ENCODE assay signal across 22 mouse cellular contexts in genomic region chr11:80078831-80079230, GRCm38 (mm10). TPM values are rescaled to one million over a fixed set of nuclear protein-coding genes. Genes with fewer than 3 reads are reported as not detected.
DNase-seq lines count a peak whose midpoint lies in the region; ATAC-seq and TF ChIP-seq lines count a peak whose summit lies in the region.
"Had no signal": no experiment of that assay in that cellular context is flagged by ENCODE, and none has a peak within 500 bp of the region (broad histone marks: within the 10 kb centered on the region; RNA-seq: fewer than 3 reads in every experiment).

No protein-coding gene starts in this region.

- ATAC-seq in liver, embryonic 11.5 days (replicated peaks; ENCODE audit: low FRiP score) = no peak
- no peak for ATAC-seq in liver, embryonic 14.5 days (ENCODE audit: insufficient read depth)

- in situ Hi-C loops in CH12.LX (cut with MboI; ENCODE audit: low pct_ligation_motif_present, low pct_unique_long_range_greater_than_20kb, low sequenced_read_pairs) = no loop called here

- peak overlapping the region; percentile 34; the same call in 1 of the 2 replicates for H3K27ac ChIP-seq in liver, embryonic 11.5 days (ENCODE audit: low read depth, low read length)
- peak overlapping the region; percentile 27 for H3K27ac ChIP-seq in CH12.LX (ENCODE audit: insufficient read depth, low read depth)
- H3K27ac ChIP-seq in liver, embryonic 14.5 days = peak overlapping the region; percentile 68
- H3K27ac ChIP-seq in hindbrain, embryonic 10.5 days = no peak overlapping the region
- H3K27ac ChIP-seq: forebrain, embryonic 12.5 days; lung, embryonic 15.5 days; midbrain, embryonic 10.5 days; neural tube, embryonic 15.5 days had no signal

- peak overlapping the region; percentile 74 for H3K4me3 ChIP-seq in liver, embryonic 11.5 days (ENCODE audit: low read depth, low read length)
- H3K4me3 ChIP-seq in CH12.LX (replicated peaks in 1 of 3; ENCODE audit: low read depth in 2 of 3, low read length in 2 of 3, poor library complexity in 1 of 3) = peak overlapping the region; percentile 4 to 46 (median 23)
- H3K4me3 ChIP-seq in liver, embryonic 14.5 days (ENCODE audit: insufficient read depth in 1 of 2, low read depth in 2 of 2, low read length in 2 of 2) = peak overlapping the region; percentile 89 to 99; a peak in 3 of 4 replicates
- H3K4me3 ChIP-seq in hindbrain, embryonic 10.5 days = no peak overlapping the region
- H3K4me3 ChIP-seq: forebrain, embryonic 12.5 days had no signal

- dilution Hi-C loops in CH12.LX (cut with MboI; ENCODE audit: extremely low pct_ligation_motif_present, extremely low pct_unique_long_range_greater_than_20kb, low sequenced_read_pairs) = no loop called here

- TF ChIP-seq RAD21 in CH12.LX (IDR thresholded peaks at IDR 0.05; ENCODE audit: low read depth, low read length) = no peak

- no peak for DNase-seq in liver, embryonic 11.5 days (ENCODE audit: low spot score)
- DNase-seq in liver (no peak), CH12.LX (ENCODE audit: extremely low read depth) (no peak)
- peak; percentile 29 for DNase-seq in Muller cell, postnatal 12 days (ENCODE audit: inconsistent ontology term)
- DNase-seq in liver, embryonic 14.5 days (ENCODE audit: low read depth in 3 of 3, low spot score in 3 of 3) = no peak
- DNase-seq in hindbrain, embryonic 10.5 days (ENCODE audit: low spot score) = no peak
- DNase-seq in embryo, embryonic 10 days (ENCODE audit: low spot score) = no peak
- no peak for DNase-seq in kidney, adult 18-20 months
- DNase-seq: adrenal gland, postnatal 10 days; cerebellum, postnatal 14 days; heart, adult 18-20 months; heart, postnatal 14 days; kidney, adult 8-10 months; kidney, postnatal 4 days; layer of hippocampus, postnatal 36 days; left cerebral cortex, postnatal 4 days; right cerebral cortex, adult 18-20 months; thymus, postnatal 36 days had no signal

- no peak; a peak in 1 of 4 replicates for TF ChIP-seq CTCF in CH12.LX (conservative IDR thresholded peaks at IDR 0.05 in 1 of 2, IDR thresholded peaks at IDR 0.05 in 1 of 2; ENCODE audit: low read depth in 2 of 2, low read length in 2 of 2)
- no peak for TF ChIP-seq CTCF in liver, embryonic 14.5 days (IDR thresholded peaks at IDR 0.05; ENCODE audit: low read depth)

- H3K9ac ChIP-seq in liver, embryonic 11.5 days (ENCODE audit: low read depth, low read length) = peak overlapping the region; percentile 43
- H3K9ac ChIP-seq in CH12.LX (ENCODE audit: insufficient read depth, low read depth) = peak overlapping the region; percentile 99
- H3K9ac ChIP-seq in liver, embryonic 14.5 days (replicated peaks) = peak overlapping the region; percentile 60
- H3K9ac ChIP-seq: forebrain, embryonic 12.5 days; lung, embryonic 15.5 days; neural tube, embryonic 15.5 days had no signal

- TF ChIP-seq EP300 in CH12.LX (IDR thresholded peaks at IDR 0.05; ENCODE audit: low read length) = no peak
- TF ChIP-seq EP300 in liver, embryonic 14.5 days (IDR thresholded peaks at IDR 0.05; ENCODE audit: low read depth) = no peak

- 42% methylated on average over 1 of the region's 1 CpGs for WGBS in liver, embryonic 11.5 days
- 26% methylated on average over 1 of the region's 1 CpGs for WGBS in liver, embryonic 14.5 days (ENCODE audit: insufficient replicate concordance)
- WGBS in hindbrain, embryonic 10.5 days = 81% methylated on average over 1 of the region's 1 CpGs

- peak overlapping the region; percentile 72 for H3K4me2 ChIP-seq in liver, embryonic 11.5 days
- H3K4me2 ChIP-seq in CH12.LX (ENCODE audit: insufficient read depth, low read depth, poor library complexity, severe bottlenecking) = peak overlapping the region; percentile 99
- H3K4me2 ChIP-seq in liver, embryonic 14.5 days (ENCODE audit: low read depth) = peak overlapping the region; percentile 86

- no peaks in the 10 kb centered on the region for H3K27me3 ChIP-seq in liver, embryonic 11.5 days (replicated peaks; ENCODE audit: control insufficient read depth, insufficient read depth, low read length)
- no peaks in the 10 kb centered on the region for H3K27me3 ChIP-seq in CH12.LX (replicated peaks)
- H3K27me3 ChIP-seq in liver, embryonic 14.5 days (ENCODE audit: control insufficient read depth, insufficient read depth, low read length) = no peaks in the 10 kb centered on the region
- no peaks in the 10 kb centered on the region for H3K27me3 ChIP-seq in hindbrain, embryonic 10.5 days (ENCODE audit: insufficient read depth, poor library complexity, severe bottlenecking)
- H3K27me3 ChIP-seq: forebrain, embryonic 12.5 days; lung, embryonic 15.5 days; neural tube, embryonic 15.5 days had no signal

- H3K79me2 ChIP-seq in CH12.LX (replicated peaks; ENCODE audit: control insufficient read depth, extremely low read depth, insufficient read depth, poor library complexity, severe bottlenecking) = peaks cover 62% of the 10 kb centered on the region

- peaks cover 17% of the 10 kb centered on the region for H3K36me3 ChIP-seq in liver, embryonic 11.5 days (ENCODE audit: control insufficient read depth, insufficient read depth, low read length)
- H3K36me3 ChIP-seq in CH12.LX (replicated peaks in 1 of 2; ENCODE audit: control insufficient read depth in 1 of 2, insufficient read depth in 1 of 2, low read length in 1 of 2) = peaks cover 2 to 22% of the 10 kb centered on the region in 2 experiments
- peaks cover 31% of the 10 kb centered on the region for H3K36me3 ChIP-seq in liver, embryonic 14.5 days (replicated peaks; ENCODE audit: control insufficient read depth, insufficient read depth, low read depth)
- 0 out of 2 replicates have a peak, but pooled peaks cover 2% of the 10 kb centered on the region for H3K36me3 ChIP-seq in hindbrain, embryonic 10.5 days
- H3K36me3 ChIP-seq: forebrain, embryonic 12.5 days; neural tube, embryonic 15.5 days had no signal

- TF ChIP-seq POLR2A in CH12.LX (IDR thresholded peaks at IDR 0.05; ENCODE audit: low read depth, low read length) = no peak

- no peaks in the 10 kb centered on the region for H3K9me3 ChIP-seq in liver, embryonic 11.5 days (ENCODE audit: control insufficient read depth, low read length)
- peaks cover 8% of the 10 kb centered on the region for H3K9me3 ChIP-seq in CH12.LX (replicated peaks; ENCODE audit: low read length)
- H3K9me3 ChIP-seq in liver, embryonic 14.5 days (ENCODE audit: control insufficient read depth, low read length) = no peaks in the 10 kb centered on the region
- H3K9me3 ChIP-seq in hindbrain, embryonic 10.5 days = no peaks in the 10 kb centered on the region
- H3K9me3 ChIP-seq: lung, embryonic 15.5 days; neural tube, embryonic 15.5 days had no signal

- peaks cover 28% of the 10 kb centered on the region for H3K4me1 ChIP-seq in liver, embryonic 11.5 days (replicated peaks; ENCODE audit: control insufficient read depth, insufficient read depth, low read length)
- H3K4me1 ChIP-seq in CH12.LX (ENCODE audit: control insufficient read depth in 1 of 2, insufficient read depth in 2 of 2) = peaks cover 2 to 46% of the 10 kb centered on the region in 2 experiments; a peak in 3 of 4 replicates
- peaks cover 26% of the 10 kb centered on the region in 2 experiments for H3K4me1 ChIP-seq in liver, embryonic 14.5 days (replicated peaks; ENCODE audit: control insufficient read depth in 2 of 2, insufficient read depth in 2 of 2, low read length in 1 of 2)
- H3K4me1 ChIP-seq in hindbrain, embryonic 10.5 days (replicated peaks) = peaks cover 22% of the 10 kb centered on the region

TF ChIP-seq in CH12.LX, 34 proteins besides CTCF, POLR2A, EP300 and RAD21:
- TF ChIP-seq CHD2 (IDR thresholded peaks at IDR 0.05; ENCODE audit: low read length) (0 out of 2 replicates have a peak, but pooled peaks have one; percentile 4), MYC (IDR thresholded peaks at IDR 0.05; ENCODE audit: low read depth, low read length) (peak; percentile 48; the same call in 1 of the 2 replicates), E2F4 (IDR thresholded peaks at IDR 0.05; ENCODE audit: insufficient replicate concordance, low read depth, low read length) (no peak), MAX (IDR thresholded peaks at IDR 0.05; ENCODE audit: low read length) (0 out of 2 replicates have a peak, but pooled peaks have one; percentile 20), BHLHE40 (IDR thresholded peaks at IDR 0.05; ENCODE audit: low read depth, low read length) (no peak), HCFC1 (IDR thresholded peaks at IDR 0.05; ENCODE audit: low read depth, low read length) (0 out of 2 replicates have a peak, but pooled peaks have one; percentile 7)

RNA-seq across cellular contexts. Expression of gene Crlf3, which starts 2.0 kb away (rescaled TPM):
- polyA plus RNA-seq in liver, embryonic 11.5 days (2014; fragmentation: Nextera tagmentation; extraction: Ambion mirVana) = 99.7 and 116 TPM in 2 replicates
- total RNA-seq in CH12.LX (2012; rRNA removed) (106 and 113 TPM in 2 replicates), CH12.LX (2014; rRNA removed) (152 and 173 TPM in 2 replicates)
- 114 and 118 TPM in 2 replicates for polyA plus RNA-seq in CH12.LX (2012; ENCODE audit: insufficient read length, low read depth)
- 32.4 and 49.4 TPM in 2 replicates for polyA plus RNA-seq in liver, embryonic 14.5 days (2012; rRNA removed)
- polyA plus RNA-seq in liver, embryonic 14.5 days (2014; fragmentation: Nextera tagmentation; extraction: Ambion mirVana) = 81.1 and 84.2 TPM in 2 replicates
- 24.5 and 38.0 TPM in 2 replicates for polyA plus RNA-seq in hindbrain, embryonic 10.5 days (2016; fragmentation: Nextera tagmentation; extraction: Ambion mirVana)

RNA-seq across cellular contexts. Expression of gene Atad5, which starts 10.4 kb away (rescaled TPM):
- polyA plus RNA-seq in liver, embryonic 11.5 days (2014; fragmentation: Nextera tagmentation; extraction: Ambion mirVana) = 19.4 and 23.6 TPM in 2 replicates
- 24.0 and 26.4 TPM in 2 replicates for total RNA-seq in CH12.LX (2012; rRNA removed)
- 46.3 and 48.1 TPM in 2 replicates for total RNA-seq in CH12.LX (2014; rRNA removed)
- polyA plus RNA-seq in CH12.LX (2012; ENCODE audit: insufficient read length, low read depth) = 32.9 and 35.2 TPM in 2 replicates
- polyA plus RNA-seq in liver, embryonic 14.5 days (2012; rRNA removed) = 7.1 and 10.9 TPM in 2 replicates
- polyA plus RNA-seq in liver, embryonic 14.5 days (2014; fragmentation: Nextera tagmentation; extraction: Ambion mirVana) = 11.6 and 11.8 TPM in 2 replicates
- 11.5 and 16.2 TPM in 2 replicates for polyA plus RNA-seq in hindbrain, embryonic 10.5 days (2016; fragmentation: Nextera tagmentation; extraction: Ambion mirVana)

Comparison
In these comparisons a context has a peak if more than half of its experiments do, and no peak if none do; other contexts are left out.
1. H3K9ac ChIP-seq: peak in every context shown above with its lines; median percentile 99 in CH12.LX; 60 in liver, embryonic 14.5 days; 43 in liver, embryonic 11.5 days.